9 mouse cellular contexts compared by ENCODE assay signal in the genomic region with DNA sequence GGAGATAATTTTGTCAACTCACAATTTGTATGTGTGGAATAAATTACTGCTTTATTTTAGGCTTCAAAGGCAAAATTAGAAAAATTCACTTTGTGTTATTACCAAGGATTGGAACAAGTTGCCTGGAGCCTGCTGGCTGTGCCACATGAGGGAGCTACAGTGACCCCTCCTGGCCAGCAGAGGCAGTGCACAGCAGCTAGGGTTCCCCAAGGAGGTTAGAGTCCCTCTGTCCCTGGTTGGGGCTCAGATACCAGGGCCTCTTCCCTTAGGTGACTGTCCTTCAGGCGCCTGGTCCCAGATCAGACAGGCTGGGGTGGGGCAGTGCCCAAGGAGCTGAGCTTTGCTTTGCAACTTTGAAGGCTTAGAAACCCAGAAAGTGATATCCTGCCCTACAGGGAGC. TPM values are rescaled to one million over a fixed set of nuclear protein-coding genes. Genes with fewer than 3 reads are reported as not detected.
A peak's percentile ranks its signal among the peaks of the same experiment; 100 is the strongest.
DNase-seq lines count a peak whose midpoint lies in the region; ATAC-seq lines count a peak whose summit lies in the region.
"Had no signal": no experiment of that assay in that cellular context is flagged by ENCODE, and none has a peak within 500 bp of the region (broad histone marks: within the 10 kb centered on the region; RNA-seq: fewer than 3 reads in every experiment).

No protein-coding gene starts in this region.

- H3K27me3 ChIP-seq in hindbrain, embryonic 10.5 days (ENCODE audit: insufficient read depth, poor library complexity, severe bottlenecking): no peaks in the 10 kb centered on the region
- no peaks in the 10 kb centered on the region for H3K27me3 ChIP-seq in hindbrain, embryonic 13.5 days
- no peaks in the 10 kb centered on the region for H3K27me3 ChIP-seq in intestine, embryonic 16.5 days (replicated peaks; ENCODE audit: control insufficient read depth, insufficient read depth, low read length)
- H3K27me3 ChIP-seq in limb, embryonic 11.5 days (ENCODE audit: control insufficient read depth, insufficient read depth, low read length): no peaks in the 10 kb centered on the region
- H3K27me3 ChIP-seq: neural tube, embryonic 13.5 days had no signal

- no peak overlapping the region for H3K4me2 ChIP-seq in hindbrain, embryonic 13.5 days
- H3K4me2 ChIP-seq in intestine, embryonic 16.5 days (ENCODE audit: low read depth, low read length): no peak overlapping the region
- no peak overlapping the region for H3K4me2 ChIP-seq in limb, embryonic 11.5 days (ENCODE audit: low read depth, severe bottlenecking)
- H3K4me2 ChIP-seq: neural tube, embryonic 13.5 days had no signal

- H3K4me3 ChIP-seq in hindbrain, embryonic 10.5 days: no peak overlapping the region
- H3K4me3 ChIP-seq in hindbrain, embryonic 13.5 days: no peak overlapping the region
- H3K4me3 ChIP-seq in intestine, embryonic 16.5 days (ENCODE audit: low read length): no peak overlapping the region
- H3K4me3 ChIP-seq in limb, embryonic 11.5 days (ENCODE audit: low read depth, low read length): no peak overlapping the region
- H3K4me3 ChIP-seq: neural tube, embryonic 13.5 days had no signal

- no peak overlapping the region for H3K27ac ChIP-seq in hindbrain, embryonic 10.5 days
- no peak overlapping the region for H3K27ac ChIP-seq in hindbrain, embryonic 13.5 days
- H3K27ac ChIP-seq in intestine, embryonic 16.5 days (ENCODE audit: low read length): no peak overlapping the region
- no peak overlapping the region for H3K27ac ChIP-seq in limb, embryonic 11.5 days (replicated peaks; ENCODE audit: low read depth, low read length)
- H3K27ac ChIP-seq: neural tube, embryonic 13.5 days had no signal

- peaks cover 6% of the 10 kb centered on the region; the same call in 1 of the 2 replicates for H3K9me3 ChIP-seq in hindbrain, embryonic 10.5 days
- no peaks in the 10 kb centered on the region for H3K9me3 ChIP-seq in hindbrain, embryonic 13.5 days
- no peaks in the 10 kb centered on the region for H3K9me3 ChIP-seq in intestine, embryonic 16.5 days (ENCODE audit: control insufficient read depth, low read length)
- no peaks in the 10 kb centered on the region for H3K9me3 ChIP-seq in limb, embryonic 11.5 days (ENCODE audit: control insufficient read depth, low read length)
- H3K9me3 ChIP-seq: neural tube, embryonic 13.5 days had no signal

- 33% methylated on average over 1 of the region's 1 CpGs for WGBS in hindbrain, embryonic 10.5 days
- 45% methylated on average over 1 of the region's 1 CpGs for WGBS in hindbrain, embryonic 13.5 days
- WGBS in intestine, embryonic 16.5 days: 71% methylated on average over 1 of the region's 1 CpGs
- WGBS in limb, embryonic 11.5 days: 71% methylated on average over 1 of the region's 1 CpGs

- peaks cover 90% of the 10 kb centered on the region for H3K36me3 ChIP-seq in hindbrain, embryonic 10.5 days
- peaks cover 75% of the 10 kb centered on the region for H3K36me3 ChIP-seq in hindbrain, embryonic 13.5 days
- H3K36me3 ChIP-seq in intestine, embryonic 16.5 days (ENCODE audit: control insufficient read depth, insufficient read depth, low read length): peaks cover 9% of the 10 kb centered on the region; the same call in 1 of the 2 replicates
- peaks cover 17% of the 10 kb centered on the region for H3K36me3 ChIP-seq in limb, embryonic 11.5 days (ENCODE audit: control insufficient read depth, insufficient read depth, low read length)

- 0 out of 2 replicates have a peak, but pooled peaks cover 5% of the 10 kb centered on the region for H3K4me1 ChIP-seq in hindbrain, embryonic 10.5 days (replicated peaks)
- H3K4me1 ChIP-seq in hindbrain, embryonic 13.5 days (replicated peaks): no peaks in the 10 kb centered on the region
- H3K4me1 ChIP-seq in intestine, embryonic 16.5 days (ENCODE audit: control insufficient read depth, insufficient read depth, low read length): no peaks in the 10 kb centered on the region
- H3K4me1 ChIP-seq in limb, embryonic 11.5 days (ENCODE audit: control insufficient read depth, insufficient read depth, low read length): no peaks in the 10 kb centered on the region
- H3K4me1 ChIP-seq: neural tube, embryonic 13.5 days had no signal

- no peak overlapping the region for H3K9ac ChIP-seq in hindbrain, embryonic 13.5 days
- H3K9ac ChIP-seq in intestine, embryonic 16.5 days (ENCODE audit: low read depth, low read length): no peak overlapping the region
- no peak overlapping the region for H3K9ac ChIP-seq in limb, embryonic 11.5 days (ENCODE audit: low read length)
- H3K9ac ChIP-seq: neural tube, embryonic 13.5 days had no signal

- ATAC-seq in hindbrain, embryonic 13.5 days (ENCODE audit: low FRiP score): no peak
- peak; percentile 51 for ATAC-seq in intestine, embryonic 16.5 days
- no peak for ATAC-seq in limb, embryonic 11.5 days (ENCODE audit: insufficient number of reproducible peaks, low FRiP score, low TSS enrichment, low read depth)

- DNase-seq in hindbrain, embryonic 10.5 days (ENCODE audit: low spot score): peak; percentile 65
- peak; percentile 56 for DNase-seq in c-Kit-positive CD71-positive TER-119-positive erythroid progenitor cells, embryonic 14.5 days (ENCODE audit: low spot score)
- peak; percentile 54 for DNase-seq in forelimb bud, embryonic 11.5 days (ENCODE audit: low read depth, low spot score)
- peak; percentile 78 for DNase-seq in limb, embryonic 11.5 days (ENCODE audit: low spot score)
- peak; percentile 84 for DNase-seq in naive thymus-derived CD4-positive, alpha-beta T cell, adult 2 months (ENCODE audit: low read depth)
- DNase-seq in spleen, postnatal 4 days (ENCODE audit: low spot score in 2 of 2): peak; percentile 77 to 90

RNA-seq across cellular contexts. Expression of a gene that starts 35.7 kb away (rescaled TPM):
- 46.2 and 51.9 TPM in 2 replicates for polyA plus RNA-seq in hindbrain, embryonic 10.5 days (2016; fragmentation: Nextera tagmentation; extraction: Ambion mirVana)
- 47.4 and 47.6 TPM in 2 replicates for polyA plus RNA-seq in hindbrain, embryonic 13.5 days (2015; fragmentation: Nextera tagmentation; extraction: Ambion mirVana)
- 33.9 and 35.7 TPM in 2 replicates for polyA plus RNA-seq in intestine, embryonic 16.5 days (2015; fragmentation: Nextera tagmentation; extraction: Ambion mirVana)
- polyA plus RNA-seq in limb, embryonic 11.5 days (2014; fragmentation: Nextera tagmentation; extraction: Ambion mirVana): 38.4 and 39.3 TPM in 2 replicates

RNA-seq across cellular contexts. Expression of a gene that starts 52.0 kb away (rescaled TPM):
- polyA plus RNA-seq in hindbrain, embryonic 10.5 days (2016; fragmentation: Nextera tagmentation; extraction: Ambion mirVana): 12.5 and 14.2 TPM in 2 replicates
- polyA plus RNA-seq in hindbrain, embryonic 13.5 days (2015; fragmentation: Nextera tagmentation; extraction: Ambion mirVana): 8.3 and 8.8 TPM in 2 replicates
- 18.9 and 21.2 TPM in 2 replicates for polyA plus RNA-seq in intestine, embryonic 16.5 days (2015; fragmentation: Nextera tagmentation; extraction: Ambion mirVana)
- polyA plus RNA-seq in limb, embryonic 11.5 days (2014; fragmentation: Nextera tagmentation; extraction: Ambion mirVana): 5.4 and 6.7 TPM in 2 replicates
